Mouse (Mus musculus) megakaryocyte, embryonic 14.5 days (primary cell): ENCODE measurements around the gene Sh3bp4. TPM values are rescaled to one million over a fixed set of nuclear protein-coding genes. Genes with fewer than 3 reads are reported as not detected.

Experiments
- H3K27me3 ChIP-seq: replicated peaks from 2 replicates; pipeline ENCODE3; 2012; ENCODE audit warnings: inconsistent platforms
- H3K36me3 ChIP-seq: replicated peaks from 2 replicates; pipeline ENCODE3; 2012; ENCODE audit warnings: low read length, inconsistent platforms, mixed read lengths
- H3K4me1 ChIP-seq: 2 replicates; pipeline ENCODE4 v1.6.1; 2012; ENCODE audit warnings: inconsistent platforms
- H3K4me3 ChIP-seq: replicated peaks from 2 replicates; pipeline ENCODE3; 2012; ENCODE audit warnings: moderate library complexity, mild to moderate bottlenecking, inconsistent platforms
- H3K9me3 ChIP-seq: 2 replicates; pipeline ENCODE4 v1.6.1; 2012; ENCODE audit warnings: inconsistent platforms
- FLI1 ChIP-seq: IDR thresholded peaks from 2 replicates; pipeline ENCODE4 v1.6.1; 2012; ENCODE audit warnings: low read length, inconsistent platforms, mixed read lengths
- GATA1 ChIP-seq: IDR thresholded peaks from 3 replicates; pipeline ENCODE4 v1.6.1; 2012; ENCODE audit warnings: mixed read lengths, low read length, inconsistent platforms, borderline replicate concordance
- polyA plus RNA-seq: library from polyadenylated mRNA; stranded (reverse); fragments of >175 nt; gene quantifications from 2 replicates; pipeline ENCODE4 v1.2.3, GENCODE M21; 2012; ENCODE audit warnings: low replicate concordance; ENCODE audit not compliant: insufficient read depth

The Sh3bp4 gene
- polyA plus RNA-seq, 1 experiment, result 0.21 TPM

- Histone ChIP-seq H3K4me1 (no peaks in the 10 kb centered on the region), H3K9me3 (peaks cover 20% of the 10 kb centered on the region), H3K4me3 (no peak overlapping the region), H3K27me3 (no peaks in the 10 kb centered on the region), H3K36me3 (no peaks in the 10 kb centered on the region)
- TF ChIP-seq FLI1 (no peak), GATA1 (no peak)
These were observed 66.0 kb downstream of the Sh3bp4 start for GRCm38 (mm10) chr1:89136089-89136811.

- H3K9me3 ChIP-seq, result peaks cover 14% of the 10 kb centered on the region; the same call in 1 of the 2 replicates
- no peaks in the 10 kb centered on the region for H3K36me3 ChIP-seq
- H3K4me1 ChIP-seq, result no peaks in the 10 kb centered on the region
- TF ChIP-seq FLI1 (no peak), GATA1 (no peak)
- no peak overlapping the region for H3K4me3 ChIP-seq
- no peaks in the 10 kb centered on the region for H3K27me3 ChIP-seq
These were observed 67.0 kb downstream of the Sh3bp4 start for GRCm38 (mm10) chr1:89137086-89137816.

- H3K4me3 ChIP-seq, result no peak overlapping the region
- H3K9me3 ChIP-seq, result peaks cover 12% of the 10 kb centered on the region; the same call in 1 of the 2 replicates
- no peaks in the 10 kb centered on the region for H3K4me1 ChIP-seq
- no peak for TF ChIP-seq GATA1
- TF ChIP-seq FLI1, result no peak
- H3K27me3 ChIP-seq, result no peaks in the 10 kb centered on the region
- H3K36me3 ChIP-seq, result no peaks in the 10 kb centered on the region
These were observed 68.1 kb downstream of the Sh3bp4 start for GRCm38 (mm10) chr1:89138316-89138715.

GRCm38 (mm10) chr1:89140113-89140512 lies 69.9 kb downstream of the Sh3bp4 start:
- H3K4me1 ChIP-seq, result no peaks in the 10 kb centered on the region
- TF ChIP-seq GATA1 (no peak), FLI1 (no peak)
- no peaks in the 10 kb centered on the region for H3K27me3 ChIP-seq
- H3K36me3 ChIP-seq, result no peaks in the 10 kb centered on the region
- peaks cover 30% of the 10 kb centered on the region for H3K9me3 ChIP-seq
- no peak overlapping the region for H3K4me3 ChIP-seq

GRCm38 (mm10) chr1:89151071-89151470 lies 80.9 kb downstream of the Sh3bp4 start:
- Histone ChIP-seq H3K4me1 (no peaks in the 10 kb centered on the region), H3K27me3 (no peaks in the 10 kb centered on the region), H3K9me3 (0 out of 2 replicates have a peak, but pooled peaks cover 2% of the 10 kb centered on the region), H3K4me3 (no peak overlapping the region), H3K36me3 (no peaks in the 10 kb centered on the region)
- no peak for TF ChIP-seq FLI1
- no peak for TF ChIP-seq GATA1

- no peak overlapping the region for H3K4me3 ChIP-seq
- no peaks in the 10 kb centered on the region for H3K4me1 ChIP-seq
- no peak for TF ChIP-seq FLI1
- no peak for TF ChIP-seq GATA1
- H3K36me3 ChIP-seq, result no peaks in the 10 kb centered on the region
- H3K9me3 ChIP-seq, result no peaks in the 10 kb centered on the region
- no peaks in the 10 kb centered on the region for H3K27me3 ChIP-seq
These were observed 82.4 kb downstream of the Sh3bp4 start for GRCm38 (mm10) chr1:89152576-89152975.

- no peaks in the 10 kb centered on the region for H3K36me3 ChIP-seq
- H3K27me3 ChIP-seq, result no peaks in the 10 kb centered on the region
- H3K9me3 ChIP-seq, result no peaks in the 10 kb centered on the region
- no peaks in the 10 kb centered on the region for H3K4me1 ChIP-seq
- no peak for TF ChIP-seq FLI1
- no peak overlapping the region for H3K4me3 ChIP-seq
These were observed 83.0 kb downstream of the Sh3bp4 start for GRCm38 (mm10) chr1:89153203-89153602.

- Histone ChIP-seq H3K4me3 (no peak overlapping the region), H3K36me3 (no peaks in the 10 kb centered on the region), H3K9me3 (no peaks in the 10 kb centered on the region), H3K27me3 (no peaks in the 10 kb centered on the region), H3K4me1 (no peaks in the 10 kb centered on the region)
- TF ChIP-seq FLI1, result no peak
- no peak for TF ChIP-seq GATA1
These were observed 93.3 kb downstream of the Sh3bp4 start for GRCm38 (mm10) chr1:89163483-89163882.

GRCm38 (mm10) chr1:89164281-89164680 lies 94.1 kb downstream of the Sh3bp4 start:
- H3K9me3 ChIP-seq, result peaks cover 2% of the 10 kb centered on the region
- no peak for TF ChIP-seq FLI1
- no peak for TF ChIP-seq GATA1
- H3K36me3 ChIP-seq, result no peaks in the 10 kb centered on the region
- no peaks in the 10 kb centered on the region for H3K27me3 ChIP-seq
- no peak overlapping the region for H3K4me3 ChIP-seq
- no peaks in the 10 kb centered on the region for H3K4me1 ChIP-seq

GRCm38 (mm10) chr1:89164685-89165084 lies 94.5 kb downstream of the Sh3bp4 start:
- H3K36me3 ChIP-seq, result no peaks in the 10 kb centered on the region
- H3K9me3 ChIP-seq, result peaks cover 4% of the 10 kb centered on the region
- no peaks in the 10 kb centered on the region for H3K27me3 ChIP-seq
- TF ChIP-seq FLI1 (no peak), GATA1 (no peak)
- no peak overlapping the region for H3K4me3 ChIP-seq
- H3K4me1 ChIP-seq, result no peaks in the 10 kb centered on the region
